Mouse (Mus musculus) natural killer cell, adult 2 months (primary cell): ENCODE data around the gene Rev1.

ENCODE experiments used
- DNase-seq, 2 experiments: peaks; one replicate each; pipeline ENCODE4 v3.0.0; 2022; ENCODE audit warnings: low spot score in 2 of 2

Gene Rev1

GRCm38 (mm10) chr1:38129501-38130267, at the start of gene Rev1:
Gene Rev1, minus strand, starts transcription at chr1:38129801.
- DNase-seq: peak; percentile 76 to 88

DNA sequence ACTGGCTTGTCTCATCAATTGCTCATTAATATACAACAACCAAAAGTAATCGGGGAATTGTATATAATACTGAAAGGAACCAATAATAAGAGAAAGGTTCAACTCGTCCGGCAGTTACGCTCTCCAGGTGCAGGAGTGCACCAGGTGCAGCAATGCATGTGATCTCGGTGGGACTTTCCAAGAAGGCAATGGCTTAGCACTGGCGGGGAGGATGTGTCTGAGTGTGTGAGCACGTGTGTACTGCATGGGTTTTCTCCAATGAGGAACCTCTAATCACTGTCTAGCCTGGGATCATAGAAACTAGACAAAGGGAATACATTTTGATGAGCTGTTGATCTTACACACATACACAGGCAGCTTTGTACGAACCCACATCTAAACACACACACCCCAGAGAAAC, 49.3 kb upstream of the Rev1 start:
- DNase-seq: no peak

GRCm38 (mm10) chr1:38176077-38176476, 46.5 kb upstream of the Rev1 start:
- no peak for DNase-seq

GRCm38 (mm10) chr1:38171874-38172273, 42.3 kb upstream of the Rev1 start:
- DNase-seq: no peak

- no peak for DNase-seq
These were observed 36.1 kb upstream of the Rev1 start for GRCm38 (mm10) chr1:38165696-38166095.

- no peak for DNase-seq
These were observed 20.5 kb upstream of the Rev1 start for GRCm38 (mm10) chr1:38150086-38150485.

- no peak for DNase-seq
These were observed 16.4 kb upstream of the Rev1 start for GRCm38 (mm10) chr1:38146008-38146407.

DNA sequence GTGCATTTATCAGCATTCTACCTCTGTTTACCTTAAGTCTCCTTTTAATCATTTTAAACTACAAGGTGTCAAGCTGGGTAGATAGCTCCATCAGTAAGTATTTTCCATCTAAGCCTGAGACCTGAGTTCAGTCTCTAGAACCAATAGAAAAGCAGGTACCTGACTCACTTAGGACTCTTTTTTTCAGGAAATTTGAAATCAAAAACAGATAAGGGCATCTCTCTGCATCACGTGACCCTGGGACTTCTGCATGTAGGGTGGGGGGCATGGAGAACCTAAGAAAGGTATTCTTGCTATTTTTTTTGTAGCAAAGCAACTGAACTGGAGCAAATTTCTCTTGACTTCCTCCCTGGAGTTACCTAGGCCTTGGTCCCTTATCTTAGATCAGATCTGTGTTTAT, 11.8 kb upstream of the Rev1 start:
- DNase-seq: no peak

GRCm38 (mm10) chr1:38140911-38141310, 11.3 kb upstream of the Rev1 start:
- DNase-seq: no peak

- peak in 1 of 2 experiments; percentile 32 for DNase-seq
These were observed 9.8 kb upstream of the Rev1 start for GRCm38 (mm10) chr1:38139396-38139795.

GRCm38 (mm10) chr1:38132942-38133341, 3.3 kb upstream of the Rev1 start:
- DNase-seq: no peak

GRCm38 (mm10) chr1:38130715-38131483, 1.3 kb upstream of the Rev1 start:
- DNase-seq: no peak

DNA sequence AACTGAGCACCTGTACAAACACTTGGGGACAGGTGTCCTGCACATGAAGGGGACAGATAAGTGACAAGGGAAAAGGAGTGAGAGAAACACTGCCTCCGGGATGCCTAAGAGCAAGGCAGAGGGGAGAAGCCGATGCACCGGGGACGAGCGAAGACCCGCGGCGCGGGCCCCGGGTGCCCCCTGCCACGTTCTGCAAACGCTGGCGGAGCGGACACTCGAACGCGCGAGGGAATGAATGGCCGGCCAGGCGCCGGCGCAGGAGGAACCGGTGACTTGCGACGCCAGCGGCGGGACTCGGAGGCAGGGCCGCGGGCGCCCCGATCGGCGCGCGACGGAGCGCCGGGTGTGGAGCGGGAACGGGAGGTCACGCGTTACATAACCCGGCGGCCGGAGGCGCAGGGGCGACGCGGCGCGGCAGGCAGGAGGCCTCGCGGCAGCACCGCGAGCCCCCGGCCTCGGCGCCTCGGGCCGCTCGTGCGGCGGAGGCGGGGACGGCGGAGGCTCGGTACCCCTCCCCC, 623 bp downstream of the Rev1 start:
- peak; percentile 22 to 29 for DNase-seq

DNA sequence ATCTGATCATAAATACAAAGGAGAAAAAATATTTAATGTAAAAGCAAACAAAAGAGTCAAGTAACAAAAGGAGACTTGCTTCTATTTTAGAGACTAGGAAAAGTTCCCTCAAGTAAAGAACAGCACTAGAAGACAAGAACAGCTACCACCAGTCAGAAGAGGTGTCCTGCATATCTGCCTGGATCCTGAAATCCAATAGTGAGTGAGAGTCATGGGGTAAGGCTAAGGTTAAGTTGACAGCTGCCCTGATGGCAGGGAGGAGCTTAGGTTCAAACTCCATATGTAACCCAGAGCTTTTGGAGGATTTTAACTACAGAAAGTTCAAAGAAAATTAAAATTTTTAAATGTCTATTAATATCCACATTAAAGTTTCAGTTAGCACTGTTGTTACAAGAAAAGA, 2.6 kb downstream of the Rev1 start:
- no peak for DNase-seq

- no peak for DNase-seq
These were observed 3.2 kb downstream of the Rev1 start for GRCm38 (mm10) chr1:38126426-38126825.

DNA sequence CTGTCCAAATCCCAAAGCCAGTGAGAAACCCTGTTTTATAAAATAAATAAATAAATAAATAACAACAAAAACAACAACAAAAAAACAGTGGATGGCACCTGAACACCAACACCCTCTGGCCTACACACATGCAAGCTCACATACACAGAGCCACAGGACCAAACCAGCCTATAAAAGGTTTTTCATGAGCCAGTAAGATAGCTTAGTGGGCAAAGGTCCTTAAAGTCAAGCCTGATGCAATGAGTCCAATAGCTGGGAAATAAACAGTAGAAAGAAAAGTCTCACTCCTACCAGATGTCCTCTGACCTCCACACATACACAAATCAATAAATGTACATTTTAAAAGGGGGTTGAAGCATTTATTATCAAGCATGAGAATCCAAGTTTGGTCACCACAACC, 5.3 kb downstream of the Rev1 start:
- no peak for DNase-seq

GRCm38 (mm10) chr1:38120877-38121276, 8.7 kb downstream of the Rev1 start:
- no peak for DNase-seq

- no peak for DNase-seq
These were observed 11.0 kb downstream of the Rev1 start for GRCm38 (mm10) chr1:38118624-38119023.

DNA sequence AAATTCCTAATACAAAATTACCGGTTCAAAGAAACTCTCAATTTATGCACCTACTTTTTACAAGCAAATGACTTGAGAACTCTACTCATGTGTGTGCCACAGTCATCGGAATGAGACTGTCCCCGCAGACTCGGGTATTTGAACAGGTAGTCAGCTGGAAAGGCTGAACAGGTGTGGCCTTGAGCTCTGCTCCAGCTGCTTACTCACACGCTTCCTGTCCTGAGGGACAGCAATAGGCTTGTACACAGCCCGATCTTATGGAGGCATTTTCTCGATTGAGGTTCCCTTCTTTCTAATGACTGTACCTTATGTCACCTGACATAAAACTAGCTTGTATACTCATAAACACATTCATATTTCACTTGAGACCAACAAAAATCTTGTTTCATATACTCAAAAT, 19.8 kb downstream of the Rev1 start:
- DNase-seq: no peak

DNA sequence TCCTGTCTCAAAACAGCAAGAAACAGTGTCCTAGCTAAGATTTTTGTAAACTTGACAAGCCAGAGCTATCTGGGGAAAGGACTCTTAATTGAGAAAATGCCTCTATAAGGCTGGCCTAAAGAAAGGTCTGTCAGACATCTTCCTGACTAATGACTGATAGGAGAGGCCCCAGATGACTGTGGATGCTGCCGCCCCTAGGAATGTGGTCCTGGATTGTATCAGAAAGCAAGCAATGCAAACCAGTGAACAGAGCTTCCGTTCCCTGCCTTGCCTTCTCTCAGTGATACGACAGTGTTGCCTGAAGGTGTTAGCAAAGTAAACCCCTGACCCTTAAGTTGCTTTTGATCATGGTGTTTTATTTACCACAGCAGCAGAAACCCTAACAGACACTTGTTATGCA, 25.8 kb downstream of the Rev1 start:
- DNase-seq: no peak

DNA sequence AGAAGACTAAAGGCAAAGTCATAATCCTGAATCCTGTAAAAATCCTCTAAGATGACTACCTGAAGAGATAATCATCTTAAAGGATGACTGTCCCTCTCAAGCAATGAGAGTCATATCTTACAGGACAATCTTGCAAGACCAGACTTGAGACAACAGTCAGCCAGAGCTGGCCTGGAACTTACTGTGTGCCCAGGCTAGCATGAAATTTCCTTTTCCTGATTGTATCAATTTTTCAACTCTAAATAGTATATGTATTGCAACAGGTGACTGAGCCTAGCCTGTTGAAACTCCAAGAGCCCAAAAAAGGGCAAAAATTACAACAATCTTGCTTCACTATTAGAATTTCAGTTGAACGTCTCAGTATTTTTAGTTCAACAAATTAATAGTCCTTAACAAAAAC, 26.4 kb downstream of the Rev1 start:
- no peak for DNase-seq

GRCm38 (mm10) chr1:38081316-38081715, 48.3 kb downstream of the Rev1 start:
- no peak for DNase-seq

GRCm38 (mm10) chr1:38071326-38071725, 58.3 kb downstream of the Rev1 start:
- no peak for DNase-seq
